Mouse (Mus musculus) midbrain, embryonic 15.5 days (tissue): ENCODE results near the gene Fstl3. TPM values are rescaled to one million over a fixed set of nuclear protein-coding genes. Genes with fewer than 3 reads are reported as not detected.
A peak's percentile ranks its signal among the peaks of the same experiment; 100 is the strongest.
"Not testable (repeated sequence)": the region's sequence is repeated elsewhere in the genome, so short reads cannot be mapped to it uniquely, and the experiment has no call there.

ENCODE experiments used
- ATAC-seq: fragments of 200-750 bp; cut with Nextera tagmentation; replicated peaks from 2 replicates; pipeline ENCODE4 v1.8.0; 2017; ENCODE audit warnings: moderate TSS enrichment
- H3K27ac ChIP-seq: fragments of 300-500 bp; sonication (generic); 2 replicates; pipeline ENCODE4 v1.5.1; 2015; ENCODE audit warnings: mild to moderate bottlenecking, inconsistent platforms
- H3K27me3 ChIP-seq: fragments of 300-500 bp; sonication (generic); replicated peaks from 2 replicates; pipeline ENCODE4 v1.6.1; 2015; ENCODE audit warnings: inconsistent platforms
- H3K36me3 ChIP-seq: fragments of 300-500 bp; sonication (generic); replicated peaks from 2 replicates; pipeline ENCODE4 v1.6.1; 2015; ENCODE audit warnings: inconsistent platforms
- H3K4me1 ChIP-seq: fragments of 300-500 bp; sonication (generic); 2 replicates; pipeline ENCODE4 v1.6.1; 2015; ENCODE audit warnings: inconsistent platforms
- H3K4me2 ChIP-seq: fragments of 300-500 bp; sonication (generic); 2 replicates; pipeline ENCODE4 v1.6.1; 2015; ENCODE audit warnings: inconsistent platforms, mild to moderate bottlenecking, moderate library complexity
- H3K4me3 ChIP-seq: fragments of 300-500 bp; sonication (generic); 2 replicates; pipeline ENCODE4 v1.5.1; 2015; ENCODE audit warnings: mild to moderate bottlenecking, inconsistent platforms
- H3K9ac ChIP-seq: fragments of 300-500 bp; sonication (generic); 2 replicates; pipeline ENCODE4 v1.6.1; 2015; ENCODE audit warnings: mild to moderate bottlenecking, inconsistent platforms
- H3K9me3 ChIP-seq: fragments of 300-500 bp; sonication (generic); 2 replicates; pipeline ENCODE4 v1.6.1; 2016; ENCODE audit warnings: inconsistent platforms
- WGBS: fragments of 180-500 bp; shearing (Covaris S2); methylation state at CpG from one replicate; pipeline ENCODE4 v1.1.7; 2015; ENCODE audit warnings: mixed read lengths; 5-methylcytosine and 5-hydroxymethylcytosine counted together
- polyA plus RNA-seq: library from polyadenylated mRNA; unstranded; fragments of >200 nt; fragmentation: Nextera tagmentation; extraction: Ambion mirVana; gene quantifications from 2 replicates; pipeline ENCODE4 v1.2.1, GENCODE M21; 2015

Fstl3 gene
- polyA plus RNA-seq, 1 experiment from 2014 or later: 2.0 TPM

DNA sequence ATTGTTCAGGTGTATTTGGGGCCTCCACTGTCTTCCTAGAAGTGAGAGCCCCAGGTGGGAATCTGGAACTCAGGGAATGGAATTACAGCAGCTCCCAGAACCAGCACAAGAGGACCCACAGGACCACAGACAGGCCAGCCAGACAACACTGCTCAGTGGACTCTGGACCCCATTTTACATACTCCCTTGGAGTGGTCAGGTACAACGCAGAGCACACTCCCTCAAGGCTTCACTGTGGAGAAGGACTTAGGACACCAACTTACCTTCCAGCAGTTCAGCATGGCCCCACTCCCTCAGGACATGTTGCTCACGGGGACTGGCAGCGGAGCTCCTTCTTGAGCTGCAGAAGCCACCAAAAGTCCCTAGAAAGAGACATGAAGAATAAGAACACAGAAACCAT lies 31.7 kb upstream of the Fstl3 start:
- peaks cover 17% of the 10 kb centered on the region for H3K4me1 ChIP-seq
- no peak for ATAC-seq
- peaks cover 27% of the 10 kb centered on the region for H3K36me3 ChIP-seq
- 94% methylated on average over 3 of the region's 3 CpGs for WGBS
- peak overlapping the region; percentile 67 for H3K4me3 ChIP-seq
- no peaks in the 10 kb centered on the region for H3K27me3 ChIP-seq
- H3K9ac ChIP-seq: 0 out of 2 replicates have a peak overlapping the region, but pooled peaks have one; percentile 64
- peak overlapping the region; percentile 83 for H3K4me2 ChIP-seq
- H3K9me3 ChIP-seq: no peaks in the 10 kb centered on the region
- H3K27ac ChIP-seq: no peak overlapping the region

- WGBS: 3% methylated on average over 38 of the region's 38 CpGs
- H3K4me1 ChIP-seq: peaks cover 17% of the 10 kb centered on the region
These were observed 30.9 kb upstream of the Fstl3 start, which contains the start of gene Polrmt for GRCm38 (mm10) chr10:79745898-79746773. Polrmt (minus strand) TSS chr10:79746581.

DNA sequence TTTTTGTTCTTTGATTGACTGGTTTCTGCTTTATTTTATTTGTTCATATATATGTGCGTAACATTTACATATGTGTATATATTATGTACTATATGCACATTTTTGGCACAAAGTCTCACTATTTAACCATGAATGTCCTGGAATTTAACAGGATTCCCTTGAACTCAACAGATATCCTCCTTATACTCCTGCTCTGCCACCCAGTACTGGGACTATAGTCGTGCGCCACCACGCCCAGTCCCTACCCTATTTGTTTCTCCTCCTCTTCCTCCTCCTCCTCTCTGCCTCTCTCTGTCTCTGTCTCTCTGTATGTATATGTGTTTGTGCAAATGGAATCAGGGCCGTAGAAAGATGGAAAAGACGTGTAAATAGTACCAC lies 30.3 kb upstream of the Fstl3 start:
- H3K9ac ChIP-seq: 0 out of 2 replicates have a peak overlapping the region, but pooled peaks have one; percentile 9
- H3K4me1 ChIP-seq: peaks cover 17% of the 10 kb centered on the region
- 0 out of 2 replicates have a peak overlapping the region, but pooled peaks have one; percentile 45 for H3K27ac ChIP-seq
- peak overlapping the region; percentile 83 for H3K4me2 ChIP-seq
- H3K9me3 ChIP-seq: no peaks in the 10 kb centered on the region
- H3K27me3 ChIP-seq: no peaks in the 10 kb centered on the region
- ATAC-seq: peak; percentile 70
- 21% methylated on average over 6 of the region's 6 CpGs for WGBS
- H3K4me3 ChIP-seq: 0 out of 2 replicates have a peak overlapping the region, but pooled peaks have one; percentile 9
- peaks cover 14% of the 10 kb centered on the region for H3K36me3 ChIP-seq

More at GRCm38 (mm10) chr10:79745898-79746773, 30.9 kb upstream of the Fstl3 start, which contains the start of gene Polrmt:
- H3K9ac ChIP-seq: peak within 1 kb of the TSS; percentile 64
- no peaks in the 10 kb centered on the region for H3K27me3 ChIP-seq
- peak within 1 kb of the TSS; percentile 53; the same call in 1 of the 2 replicates for H3K27ac ChIP-seq
- H3K4me3 ChIP-seq: peak within 1 kb of the TSS; percentile 67
- peaks cover 20% of the 10 kb centered on the region for H3K36me3 ChIP-seq
- ATAC-seq: peak; percentile 95
- H3K9me3 ChIP-seq: no peaks in the 10 kb centered on the region
- peak within 1 kb of the TSS; percentile 83 for H3K4me2 ChIP-seq

DNA sequence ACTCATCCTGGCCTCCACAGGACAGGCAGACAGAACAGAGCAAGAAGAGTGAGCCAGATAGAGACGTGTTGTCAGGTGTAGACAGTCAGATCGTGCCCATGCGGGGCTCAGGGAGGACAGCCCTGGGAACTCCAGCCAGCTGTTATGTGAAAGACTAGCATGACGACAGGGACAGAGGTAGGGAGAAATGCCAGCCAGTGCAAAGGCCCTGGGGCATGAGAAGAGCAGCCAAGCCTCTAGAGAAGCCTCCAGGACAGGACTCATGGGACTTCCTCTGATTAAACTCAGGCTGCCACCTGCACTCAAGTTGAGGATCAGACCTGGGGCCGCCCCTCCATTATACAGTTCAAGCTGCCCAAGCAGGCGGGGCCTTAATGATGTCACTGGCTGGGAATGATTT lies 28.6 kb upstream of the Fstl3 start:
- WGBS: 75% methylated on average over 6 of the region's 6 CpGs
- Histone ChIP-seq H3K4me2 (no peak overlapping the region), H3K4me3 (no peak overlapping the region)

DNA sequence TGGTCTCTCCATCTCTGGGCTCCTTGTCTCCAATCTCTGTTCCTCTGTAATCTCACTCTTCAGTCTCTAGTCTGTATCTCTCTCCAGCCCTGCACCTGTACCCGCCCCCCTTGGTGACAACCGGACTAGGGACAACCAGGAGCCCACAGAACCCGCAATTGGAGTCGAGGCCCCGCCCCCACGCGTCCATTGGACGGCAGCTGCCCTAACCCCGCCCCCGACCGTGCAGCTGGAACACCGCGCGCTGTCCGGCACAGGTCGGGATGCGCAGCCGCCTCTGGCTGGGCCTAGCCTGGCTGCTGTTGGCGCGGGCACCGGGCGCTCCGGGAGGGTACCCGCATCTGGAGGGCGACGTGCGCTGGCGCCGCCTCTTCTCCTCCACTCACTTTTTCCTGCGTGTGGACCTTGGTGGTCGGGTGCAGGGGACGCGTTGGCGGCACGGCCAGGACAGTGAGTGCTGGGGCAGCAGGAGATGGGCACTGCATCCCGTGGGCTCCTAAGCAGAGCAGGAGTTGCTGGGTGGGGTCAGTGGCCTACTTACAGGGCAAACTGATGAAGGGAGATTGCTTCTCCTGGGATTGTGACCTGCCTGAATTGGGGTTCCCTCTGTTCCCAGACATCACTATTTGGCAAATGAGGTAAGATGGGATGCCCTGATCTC lies 22.1 kb upstream of the Fstl3 start, which contains the start of gene Fgf22:
Gene Fgf22 (plus strand): TSS at position 221 of the 661 bp plus-strand sequence.
- peak within 1 kb of the TSS; percentile 85 for H3K4me2 ChIP-seq
- H3K27ac ChIP-seq: no peak within 1 kb of the TSS
- peak within 1 kb of the TSS; percentile 45 for H3K4me3 ChIP-seq
- no peaks in the 10 kb centered on the region for H3K27me3 ChIP-seq
- H3K9me3 ChIP-seq: no peaks in the 10 kb centered on the region
- H3K4me1 ChIP-seq: peaks cover 8% of the 10 kb centered on the region
- H3K9ac ChIP-seq: peak within 1 kb of the TSS; percentile 43
- WGBS: under 1% methylated on average over 36 of the region's 36 CpGs
- ATAC-seq: peak; percentile 86
- peaks cover 33% of the 10 kb centered on the region for H3K36me3 ChIP-seq

More for the DNA sequence above, 28.6 kb upstream of the Fstl3 start:
- Histone ChIP-seq H3K27ac (no peak overlapping the region), H3K4me1 (peaks cover 17% of the 10 kb centered on the region), H3K9ac (no peak overlapping the region), H3K36me3 (no peaks in the 10 kb centered on the region; the same call in 1 of the 2 replicates), H3K27me3 (no peaks in the 10 kb centered on the region), H3K9me3 (no peaks in the 10 kb centered on the region)
- ATAC-seq: no peak

DNA sequence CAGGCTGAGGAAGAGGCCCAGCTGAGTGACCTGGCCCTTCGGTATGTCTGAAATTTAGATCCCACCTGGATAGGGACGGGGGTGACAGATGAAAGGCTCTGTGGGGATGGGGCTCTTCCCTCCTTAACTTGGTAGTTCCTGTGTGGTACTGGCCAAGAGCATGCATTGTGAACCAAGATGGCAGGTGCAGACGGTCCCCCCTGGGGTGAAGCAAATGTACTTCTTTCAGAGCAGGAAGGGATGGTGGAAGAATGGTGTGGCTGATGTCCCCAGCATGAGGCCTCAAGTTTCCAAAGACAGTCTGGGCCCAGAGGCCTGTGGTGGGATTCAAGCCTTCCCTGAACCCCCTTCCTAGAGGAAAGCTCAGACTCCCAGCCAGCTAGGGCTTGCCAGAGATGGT lies 21.2 kb upstream of the Fstl3 start:
- Histone ChIP-seq H3K4me1 (peaks cover 8% of the 10 kb centered on the region), H3K9ac (no peak overlapping the region), H3K27ac (no peak overlapping the region), H3K27me3 (no peaks in the 10 kb centered on the region), H3K9me3 (no peaks in the 10 kb centered on the region), H3K36me3 (peaks cover 41% of the 10 kb centered on the region), H3K4me2 (no peak overlapping the region), H3K4me3 (no peak overlapping the region)
- peak; percentile 19; the same call in 1 of the 2 replicates for ATAC-seq
- 81% methylated on average over 3 of the region's 3 CpGs for WGBS

DNA sequence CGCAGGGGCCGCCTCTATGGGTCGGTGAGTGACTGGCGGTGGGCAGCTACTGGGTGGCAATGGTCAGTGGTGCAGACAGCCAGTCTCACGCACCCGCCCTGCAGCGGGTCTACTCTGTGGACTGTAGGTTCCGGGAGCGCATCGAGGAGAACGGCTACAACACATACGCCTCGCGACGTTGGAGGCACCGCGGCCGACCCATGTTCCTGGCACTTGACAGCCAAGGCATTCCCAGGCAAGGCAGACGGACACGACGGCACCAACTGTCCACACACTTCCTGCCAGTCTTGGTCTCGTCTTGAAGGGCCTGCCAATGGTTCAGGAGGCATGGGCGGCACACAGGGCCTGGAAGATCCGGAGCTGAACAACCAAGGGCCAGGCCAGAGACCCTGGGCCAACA lies 20.4 kb upstream of the Fstl3 start:
- Histone ChIP-seq H3K36me3 (peaks cover 49% of the 10 kb centered on the region), H3K27ac (no peak overlapping the region), H3K4me1 (peaks cover 8% of the 10 kb centered on the region), H3K9ac (no peak overlapping the region), H3K4me3 (no peak overlapping the region), H3K27me3 (no peaks in the 10 kb centered on the region), H3K9me3 (no peaks in the 10 kb centered on the region), H3K4me2 (no peak overlapping the region)
- WGBS: 92% methylated on average over 24 of the region's 24 CpGs
- no peak for ATAC-seq

DNA sequence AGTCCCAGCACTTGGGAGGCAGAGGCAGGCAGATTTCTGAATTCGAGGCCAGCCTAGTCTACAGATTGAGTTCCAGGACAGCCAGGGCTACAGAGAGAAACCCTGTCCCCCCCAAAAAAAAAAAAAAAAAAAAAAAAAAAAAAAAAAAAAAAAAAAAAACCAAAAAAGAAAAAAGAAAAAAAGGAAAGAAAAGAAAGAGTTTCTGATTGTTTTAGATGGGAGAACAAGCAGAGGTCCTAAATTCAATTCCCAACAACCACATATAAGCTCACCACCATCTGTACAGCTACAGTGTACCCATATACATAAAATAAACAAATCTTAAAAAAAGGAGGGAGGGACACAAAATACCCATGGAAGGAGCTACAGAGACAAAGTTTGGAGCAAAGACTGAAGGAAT lies 17.4 kb upstream of the Fstl3 start:
- H3K4me2 ChIP-seq, ATAC-seq, H3K4me3 ChIP-seq, H3K9me3 ChIP-seq, H3K27me3 ChIP-seq, H3K27ac ChIP-seq, H3K9ac ChIP-seq: not testable (repeated sequence)
- WGBS: 90% methylated on average over 1 of the region's 1 CpGs
- peaks cover 53% of the 10 kb centered on the region for H3K36me3 ChIP-seq
- H3K4me1 ChIP-seq: peaks cover 17% of the 10 kb centered on the region

DNA sequence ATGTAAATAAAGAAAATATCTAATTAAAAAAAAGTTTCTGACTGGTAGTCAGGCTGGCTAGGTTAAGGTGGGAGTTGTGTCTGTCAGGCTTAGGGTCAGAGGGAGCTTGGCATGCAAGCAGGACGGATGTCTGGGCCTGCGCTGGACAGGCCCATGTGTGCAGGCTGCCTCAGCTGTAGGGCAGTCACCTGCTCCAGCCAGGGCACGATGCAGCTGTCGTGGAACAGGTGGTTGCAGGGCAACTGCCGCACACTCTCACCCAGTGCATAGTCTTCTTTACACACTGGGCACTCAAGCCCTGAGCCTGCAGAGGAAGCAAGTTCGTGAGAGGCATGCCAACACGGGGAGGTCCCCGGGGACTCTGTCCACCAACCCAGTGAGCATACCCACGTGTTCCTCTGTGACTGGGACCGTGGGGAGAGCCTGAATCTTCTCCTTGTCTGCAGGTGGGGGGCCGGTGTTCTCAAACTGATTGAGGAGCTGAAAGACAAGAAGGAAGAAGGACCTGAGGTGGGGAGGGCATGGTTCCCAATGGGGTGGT lies 16.4 kb upstream of the Fstl3 start:
- WGBS: 94% methylated on average over 11 of the region's 11 CpGs
- no peak overlapping the region for H3K9ac ChIP-seq
- no peak overlapping the region for H3K27ac ChIP-seq
- peaks cover 53% of the 10 kb centered on the region for H3K36me3 ChIP-seq
- H3K4me2 ChIP-seq: no peak overlapping the region
- no peaks in the 10 kb centered on the region for H3K9me3 ChIP-seq
- H3K4me1 ChIP-seq: peaks cover 21% of the 10 kb centered on the region
- ATAC-seq: no peak
- H3K4me3 ChIP-seq: no peak overlapping the region
- H3K27me3 ChIP-seq: no peaks in the 10 kb centered on the region

DNA sequence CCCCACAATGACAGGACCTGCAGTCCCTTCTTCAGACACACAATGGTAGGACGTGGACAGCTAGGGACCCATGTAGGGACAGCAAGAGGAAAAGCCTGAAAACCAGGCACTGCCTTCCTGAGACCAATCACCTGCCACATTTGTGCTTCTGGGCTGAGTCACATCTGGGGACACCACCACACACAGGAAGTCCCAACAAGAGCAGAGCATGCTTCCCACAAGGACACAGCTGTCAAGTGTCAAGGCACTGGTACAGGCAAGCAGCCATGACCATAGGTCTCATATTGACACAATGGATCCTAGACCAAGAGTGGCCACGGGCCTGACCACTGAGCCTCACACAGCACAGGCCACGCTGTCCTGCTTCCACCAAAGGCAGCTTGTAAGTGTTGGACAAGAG lies 14.2 kb upstream of the Fstl3 start:
- peaks cover 32% of the 10 kb centered on the region for H3K4me1 ChIP-seq
- H3K9ac ChIP-seq: no peak overlapping the region
- H3K9me3 ChIP-seq: no peaks in the 10 kb centered on the region
- no peak overlapping the region for H3K4me2 ChIP-seq
- no peak overlapping the region for H3K27ac ChIP-seq
- no peaks in the 10 kb centered on the region for H3K27me3 ChIP-seq
- WGBS: 88% methylated on average over 3 of the region's 3 CpGs
- no peak overlapping the region for H3K4me3 ChIP-seq
- peaks cover 36% of the 10 kb centered on the region for H3K36me3 ChIP-seq
- ATAC-seq: no peak

GRCm38 (mm10) chr10:79764234-79764633 lies 12.8 kb upstream of the Fstl3 start:
- no peak overlapping the region for H3K9ac ChIP-seq
- H3K4me3 ChIP-seq: no peak overlapping the region
- 92% methylated on average over 7 of the region's 7 CpGs for WGBS

DNA sequence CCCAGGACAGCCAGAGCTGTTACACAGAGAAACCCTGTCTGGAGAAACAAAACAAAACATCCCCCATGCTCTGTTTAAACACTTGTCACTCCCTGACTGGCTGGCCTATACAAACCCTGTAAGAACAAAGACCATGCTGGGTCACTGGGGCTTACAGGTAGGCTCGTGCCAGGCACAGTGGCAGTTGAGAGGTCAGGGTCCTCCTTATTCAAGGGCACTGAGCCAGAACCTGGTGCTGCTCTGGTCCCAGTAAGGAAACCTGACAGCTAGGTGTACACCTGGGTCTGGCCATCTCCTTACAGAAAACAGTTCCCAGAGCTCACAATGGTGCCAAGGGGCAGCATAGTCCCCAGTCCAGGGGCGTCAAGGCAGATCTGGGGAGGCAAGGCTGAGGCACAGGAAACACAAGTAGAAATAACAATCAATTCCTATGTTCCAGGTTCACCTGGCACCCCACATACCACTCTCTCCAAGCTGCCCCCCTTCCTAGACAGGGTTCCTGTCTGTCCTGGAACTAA lies 11.8 kb upstream of the Fstl3 start:
- no peaks in the 10 kb centered on the region for H3K27me3 ChIP-seq
- H3K9ac ChIP-seq: no peak overlapping the region
- no peaks in the 10 kb centered on the region for H3K9me3 ChIP-seq
- H3K36me3 ChIP-seq: peaks cover 18% of the 10 kb centered on the region; the same call in 1 of the 2 replicates
- no peak overlapping the region for H3K27ac ChIP-seq
- H3K4me3 ChIP-seq: peak overlapping the region; percentile 99
- 66% methylated on average over 2 of the region's 2 CpGs for WGBS
- peak overlapping the region; percentile 89 for H3K4me2 ChIP-seq
- H3K4me1 ChIP-seq: peaks cover 41% of the 10 kb centered on the region
- no peak for ATAC-seq

More at GRCm38 (mm10) chr10:79764234-79764633, 12.8 kb upstream of the Fstl3 start:
- Histone ChIP-seq H3K4me2 (no peak overlapping the region), H3K27ac (no peak overlapping the region), H3K27me3 (no peaks in the 10 kb centered on the region), H3K36me3 (peaks cover 22% of the 10 kb centered on the region), H3K4me1 (peaks cover 41% of the 10 kb centered on the region), H3K9me3 (no peaks in the 10 kb centered on the region)
- no peak for ATAC-seq
